ENCODE assay signal across 9 mouse cellular contexts in genomic region chr7:28943451-28944180, GRCm38 (mm10). TPM values are rescaled to one million over a fixed set of nuclear protein-coding genes. Genes with fewer than 3 reads are reported as not detected.
A peak's percentile ranks its signal among the peaks of the same experiment; 100 is the strongest.
DNase-seq lines count a peak whose midpoint lies in the region; ATAC-seq lines count a peak whose summit lies in the region.
"Had no signal": no experiment of that assay in that cellular context is flagged by ENCODE, and none has a peak within 500 bp of the region (broad histone marks: within the 10 kb centered on the region; RNA-seq: fewer than 3 reads in every experiment).

No protein-coding gene starts in this region.

- no peaks in the 10 kb centered on the region for H3K9me3 ChIP-seq in liver, embryonic 11.5 days (ENCODE audit: control insufficient read depth, low read length)
- no peaks in the 10 kb centered on the region for H3K9me3 ChIP-seq in embryonic facial prominence, embryonic 15.5 days (replicated peaks)
- no peaks in the 10 kb centered on the region for H3K9me3 ChIP-seq in liver, embryonic 15.5 days (replicated peaks)

- H3K36me3 ChIP-seq in liver, embryonic 11.5 days (ENCODE audit: control insufficient read depth, insufficient read depth, low read length) = no peaks in the 10 kb centered on the region
- H3K36me3 ChIP-seq in embryonic facial prominence, embryonic 15.5 days = no peaks in the 10 kb centered on the region
- H3K36me3 ChIP-seq in liver, embryonic 15.5 days (replicated peaks) = peaks cover 25% of the 10 kb centered on the region

- H3K4me3 ChIP-seq in liver, embryonic 11.5 days (ENCODE audit: low read depth, low read length) = no peak overlapping the region
- no peak overlapping the region for H3K4me3 ChIP-seq in embryonic facial prominence, embryonic 15.5 days (replicated peaks)
- no peak overlapping the region for H3K4me3 ChIP-seq in liver, embryonic 15.5 days (replicated peaks)

- peaks cover 59% of the 10 kb centered on the region for H3K4me1 ChIP-seq in liver, embryonic 11.5 days (replicated peaks; ENCODE audit: control insufficient read depth, insufficient read depth, low read length)
- H3K4me1 ChIP-seq in embryonic facial prominence, embryonic 15.5 days = peaks cover 93% of the 10 kb centered on the region
- peaks cover 93% of the 10 kb centered on the region for H3K4me1 ChIP-seq in liver, embryonic 15.5 days (replicated peaks)

- no peaks in the 10 kb centered on the region for H3K27me3 ChIP-seq in liver, embryonic 11.5 days (replicated peaks; ENCODE audit: control insufficient read depth, insufficient read depth, low read length)
- no peaks in the 10 kb centered on the region for H3K27me3 ChIP-seq in embryonic facial prominence, embryonic 15.5 days
- no peaks in the 10 kb centered on the region for H3K27me3 ChIP-seq in liver, embryonic 15.5 days

- no peak overlapping the region for H3K9ac ChIP-seq in liver, embryonic 11.5 days (ENCODE audit: low read depth, low read length)
- H3K9ac ChIP-seq in embryonic facial prominence, embryonic 15.5 days = no peak overlapping the region
- H3K9ac ChIP-seq in liver, embryonic 15.5 days = no peak overlapping the region

- WGBS in liver, embryonic 11.5 days = 64% methylated on average over 5 of the region's 5 CpGs
- 17% methylated on average over 5 of the region's 5 CpGs for WGBS in embryonic facial prominence, embryonic 15.5 days
- 71% methylated on average over 5 of the region's 5 CpGs for WGBS in liver, embryonic 15.5 days (ENCODE audit: insufficient replicate concordance)

- DNase-seq in liver, embryonic 11.5 days (ENCODE audit: low spot score) = no peak
- no peak for DNase-seq in liver
- DNase-seq in T-cell, adult 2 months (ENCODE audit: low spot score) = peak; percentile 19
- no peak for DNase-seq in adrenal gland, postnatal 14 days
- DNase-seq in gastrocnemius, postnatal 36 days = no peak
- DNase-seq: adrenal gland, postnatal 36 days; retina, postnatal 1 day had no signal

- no peak for ATAC-seq in liver, embryonic 11.5 days (replicated peaks; ENCODE audit: low FRiP score)
- ATAC-seq in embryonic facial prominence, embryonic 15.5 days (ENCODE audit: insufficient number of reproducible peaks, low FRiP score, low TSS enrichment, low read depth) = no peak
- ATAC-seq in liver, embryonic 15.5 days (ENCODE audit: insufficient read depth) = no peak

- H3K27ac ChIP-seq in liver, embryonic 11.5 days (ENCODE audit: low read depth, low read length) = peak overlapping the region; percentile 15; the same call in 1 of the 2 replicates
- peak overlapping the region; percentile 92 for H3K27ac ChIP-seq in embryonic facial prominence, embryonic 15.5 days (replicated peaks)
- H3K27ac ChIP-seq in liver, embryonic 15.5 days (replicated peaks) = peak overlapping the region; percentile 22; the same call in 1 of the 2 replicates

- intact Hi-C loops in gastrocnemius, postnatal 36 days (cut with DNase I) = no loop called here

- H3K4me2 ChIP-seq in liver, embryonic 11.5 days = no peak overlapping the region
- H3K4me2 ChIP-seq in embryonic facial prominence, embryonic 15.5 days (replicated peaks) = peak overlapping the region; percentile 8; the same call in 1 of the 2 replicates
- no peak overlapping the region for H3K4me2 ChIP-seq in liver, embryonic 15.5 days

RNA-seq across cellular contexts. Expression of gene Actn4, which starts 18.5 kb away (rescaled TPM):
- 191 and 209 TPM in 2 replicates for polyA plus RNA-seq in liver, embryonic 11.5 days (2014; fragmentation: Nextera tagmentation; extraction: Ambion mirVana)
- 321 and 328 TPM in 2 replicates for polyA plus RNA-seq in embryonic facial prominence, embryonic 15.5 days (2015; fragmentation: Nextera tagmentation; extraction: Ambion mirVana)
- polyA plus RNA-seq in liver, embryonic 15.5 days (2015; fragmentation: Nextera tagmentation; extraction: Ambion mirVana) = 126 and 147 TPM in 2 replicates
- total RNA-seq in adrenal gland, postnatal 14 days (2021) = 271 and 282 TPM in 2 replicates
- 10 to 100 TPM; 31.6 to 35.1 TPM for total RNA-seq in gastrocnemius, postnatal 36 days (2021)

RNA-seq across cellular contexts. Expression of gene Eif3k, which starts 38.0 kb away (rescaled TPM):
- 421 and 425 TPM in 2 replicates for polyA plus RNA-seq in liver, embryonic 11.5 days (2014; fragmentation: Nextera tagmentation; extraction: Ambion mirVana)
- polyA plus RNA-seq in embryonic facial prominence, embryonic 15.5 days (2015; fragmentation: Nextera tagmentation; extraction: Ambion mirVana) = 403 and 405 TPM in 2 replicates
- 209 and 222 TPM in 2 replicates for polyA plus RNA-seq in liver, embryonic 15.5 days (2015; fragmentation: Nextera tagmentation; extraction: Ambion mirVana)
- 233 and 240 TPM in 2 replicates for total RNA-seq in adrenal gland, postnatal 14 days (2021)
- total RNA-seq in gastrocnemius, postnatal 36 days (2021) = 100 to 1,000 TPM; 119 to 125 TPM

RNA-seq across cellular contexts. Expression of gene Map4k1, which starts 38.2 kb away (rescaled TPM):
- 50.7 and 53.2 TPM in 2 replicates for polyA plus RNA-seq in liver, embryonic 11.5 days (2014; fragmentation: Nextera tagmentation; extraction: Ambion mirVana)
- polyA plus RNA-seq in embryonic facial prominence, embryonic 15.5 days (2015; fragmentation: Nextera tagmentation; extraction: Ambion mirVana) = 7.5 and 7.7 TPM in 2 replicates
- 21.6 and 26.3 TPM in 2 replicates for polyA plus RNA-seq in liver, embryonic 15.5 days (2015; fragmentation: Nextera tagmentation; extraction: Ambion mirVana)
- 1.8 and 7.9 TPM in 2 replicates for total RNA-seq in adrenal gland, postnatal 14 days (2021)
- total RNA-seq in gastrocnemius, postnatal 36 days (2021) = under 1 TPM; 0.27 to 0.46 TPM

Comparison
In these comparisons a context has a peak if more than half of its experiments do, and no peak if none do; other contexts are left out.
1. H3K27ac ChIP-seq: peak in every context shown above with its lines; median percentile 92 in embryonic facial prominence, embryonic 15.5 days; 22 in liver, embryonic 15.5 days; 15 in liver, embryonic 11.5 days.